Mouse (Mus musculus) frontal cortex, postnatal 10 days (tissue): Measurements from ENCODE around the gene Ndfip2.

Experiments used
- DNase-seq, 2 experiments: peaks; one replicate each; pipeline ENCODE4 v3.0.0; 2022; ENCODE audit warnings: low spot score in 2 of 2, mixed read lengths in 1 of 2

Ndfip2 gene

GRCm38 (mm10) chr14:105284062-105284461 is 25.7 kb downstream of the Ndfip2 start:
- no peak for DNase-seq

GRCm38 (mm10) chr14:105287557-105287956 is 29.2 kb downstream of the Ndfip2 start:
- no peak for DNase-seq

- no peak for DNase-seq
Measured at GRCm38 (mm10) chr14:105287972-105288371, 29.6 kb downstream of the Ndfip2 start.

GRCm38 (mm10) chr14:105288529-105288928 is 30.2 kb downstream of the Ndfip2 start:
- DNase-seq = no peak

GRCm38 (mm10) chr14:105292139-105292538 is 33.8 kb downstream of the Ndfip2 start:
- DNase-seq = no peak

- no peak for DNase-seq
Measured at GRCm38 (mm10) chr14:105293777-105294176, 35.4 kb downstream of the Ndfip2 start.

- DNase-seq = no peak
Measured at GRCm38 (mm10) chr14:105295820-105296582, 37.6 kb downstream of the Ndfip2 start.

GRCm38 (mm10) chr14:105299744-105300255 is 41.4 kb downstream of the Ndfip2 start:
- DNase-seq = no peak

GRCm38 (mm10) chr14:105300551-105300950 is 42.2 kb downstream of the Ndfip2 start:
- no peak for DNase-seq

- DNase-seq = no peak
Measured at GRCm38 (mm10) chr14:105302708-105303107, 44.3 kb downstream of the Ndfip2 start.

GRCm38 (mm10) chr14:105307716-105308115 is 49.3 kb downstream of the Ndfip2 start:
- no peak for DNase-seq

- DNase-seq = no peak
Measured at GRCm38 (mm10) chr14:105312366-105312765, 54.0 kb downstream of the Ndfip2 start.

GRCm38 (mm10) chr14:105312944-105313343 is 54.6 kb downstream of the Ndfip2 start:
- no peak for DNase-seq

- no peak for DNase-seq
Measured at GRCm38 (mm10) chr14:105313877-105314276, 55.5 kb downstream of the Ndfip2 start.

- DNase-seq = no peak
Measured at GRCm38 (mm10) chr14:105321712-105322111, 63.3 kb downstream of the Ndfip2 start.

- DNase-seq = no peak
Measured at GRCm38 (mm10) chr14:105322829-105323228, 64.5 kb downstream of the Ndfip2 start.

GRCm38 (mm10) chr14:105323448-105323847 is 65.1 kb downstream of the Ndfip2 start:
- DNase-seq = no peak

GRCm38 (mm10) chr14:105328397-105329302 is 70.3 kb downstream of the Ndfip2 start:
- peak; percentile 57 to 59 for DNase-seq

- peak; percentile 19 to 40 for DNase-seq
Measured at GRCm38 (mm10) chr14:105333475-105334094, 75.2 kb downstream of the Ndfip2 start.

- no peak for DNase-seq
Measured at GRCm38 (mm10) chr14:105341765-105342164, 83.4 kb downstream of the Ndfip2 start.

- no peak for DNase-seq
Measured at GRCm38 (mm10) chr14:105354121-105354520, 95.7 kb downstream of the Ndfip2 start.
